Mouse (Mus musculus): ENCODE measurements around the gene Pum3.

DNA sequence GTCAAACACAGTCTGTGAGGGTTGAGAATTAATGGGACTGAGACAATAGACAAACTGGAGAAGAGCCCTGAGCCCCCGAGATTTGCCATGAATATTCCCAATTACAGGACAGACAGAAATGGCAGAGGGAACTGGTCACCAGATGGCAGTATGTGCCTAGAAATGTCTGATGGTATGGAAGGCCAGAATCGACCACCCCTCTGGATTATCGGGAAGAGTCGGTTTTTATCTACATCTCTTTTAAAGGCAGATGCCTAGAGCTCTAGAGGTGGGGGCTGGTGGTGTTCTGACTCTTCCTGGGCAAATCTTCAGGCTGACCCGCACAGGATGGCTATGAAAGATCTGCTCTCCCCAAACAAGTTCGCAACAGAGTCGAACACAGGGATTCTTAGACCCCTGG, 17.9 kb upstream of the Pum3 start:
- no peak for TF ChIP-seq POLR2A (IDR thresholded peaks at IDR 0.05; ENCODE audit: extremely low read depth, insufficient read depth, low read length)
- peak; percentile 37; the same call in 1 of the 2 replicates for TF ChIP-seq CTCF (IDR thresholded peaks at IDR 0.05; ENCODE audit: low read depth, low read length)

Measured in liver, adult 2 months (tissue).